Mouse (Mus musculus) CD8-positive naive resting alpha-beta T cell, adult 2 months (primary cell): ENCODE data around the gene Erf.

Source experiments
- DNase-seq, 2 experiments: peaks; one replicate each; pipeline ENCODE4 v3.0.0; 2022; ENCODE audit warnings: low read depth in 2 of 2, low spot score in 2 of 2

Erf gene

GRCm38 (mm10) chr7:25238829-25239623, 11.5 kb downstream of the Erf start:
- DNase-seq, result peak; percentile 80 to 82

GRCm38 (mm10) chr7:25238015-25238706, 12.4 kb downstream of the Erf start:
- DNase-seq, result peak; percentile 86 to 90

GRCm38 (mm10) chr7:25237249-25238014, 13.1 kb downstream of the Erf start, which contains the start of gene Gsk3a:
TSS of gene Gsk3a (minus strand) at chr7:25237851.
- peak; percentile 92 to 95 for DNase-seq

- no peak for DNase-seq
Observed at GRCm38 (mm10) chr7:25235526-25235925, 15.0 kb downstream of the Erf start.

GRCm38 (mm10) chr7:25233061-25233460, 17.5 kb downstream of the Erf start:
- DNase-seq, result no peak

- DNase-seq, result no peak
Observed at GRCm38 (mm10) chr7:25232101-25232648, 18.4 kb downstream of the Erf start.

- no peak for DNase-seq
Observed at GRCm38 (mm10) chr7:25230690-25231285, 19.8 kb downstream of the Erf start.

GRCm38 (mm10) chr7:25227523-25228300, 22.8 kb downstream of the Erf start:
- DNase-seq, result no peak

- DNase-seq, result no peak
Observed at GRCm38 (mm10) chr7:25222275-25222967, 28.1 kb downstream of the Erf start.

- DNase-seq, result peak; percentile 92 to 95
Observed at GRCm38 (mm10) chr7:25221102-25221883, 29.3 kb downstream of the Erf start, which contains the start of gene Zfp526. TSS of gene Zfp526 (plus strand) at chr7:25221425.

- no peak for DNase-seq
Observed at GRCm38 (mm10) chr7:25220457-25221101, 30.0 kb downstream of the Erf start, which contains the start of gene Dedd2. TSS of gene Dedd2 (minus strand) at chr7:25220615.

GRCm38 (mm10) chr7:25219756-25220456, 30.7 kb downstream of the Erf start:
- peak; percentile 96 to 98 for DNase-seq

GRCm38 (mm10) chr7:25219416-25219750, 31.2 kb downstream of the Erf start:
- no peak for DNase-seq

GRCm38 (mm10) chr7:25218705-25219415, 31.7 kb downstream of the Erf start:
- DNase-seq, result peak in 1 of 2 experiments; percentile 36

GRCm38 (mm10) chr7:25217653-25218395, 32.7 kb downstream of the Erf start:
- DNase-seq, result no peak

- no peak for DNase-seq
Observed at GRCm38 (mm10) chr7:25214172-25214571, 36.4 kb downstream of the Erf start.
